ENCODE assay signal across 9 mouse cellular contexts in the genomic region with DNA sequence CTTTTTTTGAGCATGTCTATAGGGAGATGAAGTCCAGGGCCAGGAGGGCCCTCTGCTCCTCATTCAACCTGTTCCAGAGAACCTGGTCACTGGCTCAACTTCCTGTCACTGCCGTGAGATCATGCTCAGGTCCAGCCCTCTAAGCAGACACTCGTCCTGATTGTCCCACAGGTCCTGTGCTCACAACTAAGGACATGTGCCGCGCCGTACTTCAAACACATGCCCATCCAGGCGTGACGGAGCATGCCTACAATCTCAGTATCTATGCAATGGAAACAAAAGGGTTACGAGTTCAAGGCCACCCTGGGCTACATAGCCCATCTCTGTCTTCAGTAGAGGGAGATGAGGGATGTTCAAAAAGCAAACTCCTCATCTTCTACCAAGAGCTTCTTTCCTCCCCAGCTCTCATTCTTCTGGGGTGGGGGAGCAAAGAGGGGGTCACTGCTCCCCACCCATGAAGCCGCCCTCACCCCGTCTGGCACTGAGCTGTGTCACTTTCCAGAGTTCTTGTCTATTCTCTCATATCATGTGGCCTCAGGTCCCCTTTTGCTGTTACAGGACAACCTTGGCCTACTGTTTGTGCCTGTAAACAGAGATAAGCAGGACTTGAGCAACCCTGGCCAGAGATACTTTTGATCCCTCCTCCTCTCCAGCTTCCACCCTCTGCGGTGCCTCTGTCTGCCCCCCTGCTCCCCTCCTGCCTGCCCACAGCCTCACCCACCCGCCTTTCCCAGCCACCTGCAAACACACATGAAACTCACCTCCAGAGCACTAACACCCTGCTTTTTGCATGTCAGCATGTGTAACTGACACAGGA.
DNase-seq lines count a peak whose midpoint lies in the region; ATAC-seq and TF ChIP-seq lines count a peak whose summit lies in the region.
"Had no signal": no experiment of that assay in that cellular context is flagged by ENCODE, and none has a peak within 500 bp of the region (broad histone marks: within the 10 kb centered on the region; RNA-seq: fewer than 3 reads in every experiment).

No protein-coding gene starts in this region.

- no peaks in the 10 kb centered on the region for H3K4me1 ChIP-seq in lung, embryonic 15.5 days
- H3K4me1 ChIP-seq in lung, adult 2 months (ENCODE audit: control insufficient read depth, insufficient read depth, low read length) = no peaks in the 10 kb centered on the region
- peaks cover 51% of the 10 kb centered on the region for H3K4me1 ChIP-seq in liver, embryonic 11.5 days (replicated peaks; ENCODE audit: control insufficient read depth, insufficient read depth, low read length)

- no peak overlapping the region for H3K9ac ChIP-seq in lung, embryonic 15.5 days
- peak overlapping the region; percentile 39 for H3K9ac ChIP-seq in liver, embryonic 11.5 days (ENCODE audit: low read depth, low read length)

- TF ChIP-seq POLR2A in lung, adult 2 months (IDR thresholded peaks at IDR 0.05; ENCODE audit: borderline replicate concordance, extremely low read depth, low read depth, low read length) = no peak

- no peak overlapping the region for H3K4me2 ChIP-seq in lung, embryonic 15.5 days
- peak overlapping the region; percentile 63 for H3K4me2 ChIP-seq in liver, embryonic 11.5 days

- H3K36me3 ChIP-seq in lung, embryonic 15.5 days = no peaks in the 10 kb centered on the region
- H3K36me3 ChIP-seq in liver, embryonic 11.5 days (ENCODE audit: control insufficient read depth, insufficient read depth, low read length) = no peaks in the 10 kb centered on the region

- H3K27me3 ChIP-seq in lung, embryonic 15.5 days = no peaks in the 10 kb centered on the region
- no peaks in the 10 kb centered on the region for H3K27me3 ChIP-seq in liver, embryonic 11.5 days (replicated peaks; ENCODE audit: control insufficient read depth, insufficient read depth, low read length)

- ATAC-seq in lung, embryonic 15.5 days (ENCODE audit: borderline replicate concordance, extremely low read depth, low FRiP score, low TSS enrichment) = peak; percentile 44; the same call in 1 of the 2 replicates
- peak; percentile 99 for ATAC-seq in liver, embryonic 11.5 days (replicated peaks; ENCODE audit: low FRiP score)
- no peak for ATAC-seq in monocyte, adult 5-6 weeks (replicated peaks; ENCODE audit: insufficient number of reproducible peaks, low FRiP score, low TSS enrichment, poor library complexity, severe bottlenecking)

- no peak overlapping the region for H3K4me3 ChIP-seq in lung, embryonic 15.5 days
- H3K4me3 ChIP-seq in lung, adult 2 months (replicated peaks; ENCODE audit: extremely low read depth, low read depth, low read length) = no peak overlapping the region
- H3K4me3 ChIP-seq in liver, embryonic 11.5 days (ENCODE audit: low read depth, low read length) = no peak overlapping the region; the same call in 1 of the 2 replicates

- no peak overlapping the region for H3K27ac ChIP-seq in lung, embryonic 15.5 days
- H3K27ac ChIP-seq in liver, embryonic 11.5 days (ENCODE audit: low read depth, low read length) = peak overlapping the region; percentile 78

- no peak for TF ChIP-seq CTCF in lung, adult 2 months (IDR thresholded peaks at IDR 0.05; ENCODE audit: insufficient read depth, low read length)

- no peaks in the 10 kb centered on the region for H3K9me3 ChIP-seq in lung, embryonic 15.5 days
- H3K9me3 ChIP-seq in liver, embryonic 11.5 days (ENCODE audit: control insufficient read depth, low read length) = no peaks in the 10 kb centered on the region

- DNase-seq in lung, adult 2 months = no peak
- peak; percentile 10 for DNase-seq in heart, adult 8-10 months (ENCODE audit: low spot score)
- DNase-seq in liver, embryonic 11.5 days (ENCODE audit: low spot score) = peak; percentile 67
- peak; percentile 77 for DNase-seq in thymus, postnatal 0 days (ENCODE audit: low spot score)
- no peak for DNase-seq in kidney, adult 9 months
- no peak for DNase-seq in cerebellum, postnatal 14 days
- DNase-seq: kidney, postnatal 36 days had no signal

- 65% methylated on average over 12 of the region's 12 CpGs for WGBS in lung, embryonic 15.5 days
- WGBS in lung, adult 2 months = 71% methylated on average over 12 of the region's 12 CpGs
- WGBS in liver, embryonic 11.5 days = 39% methylated on average over 12 of the region's 12 CpGs

Comparison
In these comparisons a context has a peak if more than half of its experiments do, and no peak if none do; other contexts are left out.
1. DNase-seq: peak in heart, adult 8-10 months (single experiment), liver, embryonic 11.5 days (single experiment) and thymus, postnatal 0 days (single experiment); none in lung, adult 2 months (single experiment), kidney, adult 9 months (single experiment) and cerebellum, postnatal 14 days (0 of 2).